Mouse (Mus musculus) brown adipose tissue, adult 24 weeks (tissue): ENCODE measurements at regions not wholly inside any gene's neighbourhood (a gene's known extent, or its start where the extent isn't known, plus 50 kb on each side); places are given as distances from the start of the nearest gene placed in this dataset.

Source experiments
- H3K27ac ChIP-seq: fragments of 200-500 bp; replicated peaks from 2 replicates; pipeline ENCODE4 v1.5.1; 2012; ENCODE audit warnings: low read depth, mild to moderate bottlenecking, low read length
- H3K4me1 ChIP-seq: fragments of 200-500 bp; 2 replicates; pipeline ENCODE4 v1.6.1; 2012; ENCODE audit warnings: low read length, mixed read lengths; ENCODE audit not compliant: control insufficient read depth, insufficient read depth, insufficient read length
- H3K4me3 ChIP-seq: fragments of 200-500 bp; 2 replicates; pipeline ENCODE4 v1.5.1; 2012; ENCODE audit warnings: low read depth, mild to moderate bottlenecking, low read length, moderate library complexity; ENCODE audit not compliant: insufficient read depth

DNA sequence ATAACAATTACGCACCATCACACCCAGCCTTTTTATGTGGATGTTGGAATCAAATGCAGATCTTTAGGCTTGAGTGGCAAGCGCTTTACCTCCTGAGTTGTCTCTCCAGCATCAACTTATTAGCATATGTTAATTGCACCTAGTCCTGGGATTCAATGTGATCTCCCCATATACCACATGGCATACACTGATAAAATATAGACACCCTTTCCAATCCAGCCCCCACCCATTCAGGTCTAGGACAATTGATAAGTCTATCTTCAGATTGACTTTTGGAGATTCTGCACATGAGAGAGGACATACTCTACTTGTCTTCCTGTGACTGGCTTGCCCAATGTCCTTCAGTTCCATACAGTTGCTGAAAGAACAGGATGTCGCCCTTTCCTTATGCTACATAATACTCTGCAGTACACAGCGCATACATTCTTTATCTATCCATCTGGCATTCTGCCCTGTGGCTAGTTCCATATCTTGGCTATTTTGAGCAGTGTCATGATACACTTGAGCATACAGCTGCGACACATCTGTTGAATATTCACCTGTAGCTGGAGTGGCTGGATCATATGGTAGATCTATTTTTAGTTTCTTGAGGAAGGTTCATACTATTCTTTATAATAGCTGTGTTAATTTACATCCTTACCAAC is 120.3 kb downstream of the Gsdmc2 start:
- Histone ChIP-seq H3K27ac (no peak overlapping the region), H3K4me3 (no peak overlapping the region), H3K4me1 (no peaks in the 10 kb centered on the region)

- H3K27ac ChIP-seq = no peak overlapping the region
- no peak overlapping the region for H3K4me3 ChIP-seq
- H3K4me1 ChIP-seq = no peaks in the 10 kb centered on the region
These were observed 122.0 kb downstream of the Gsdmc2 start for GRCm38 (mm10) chr15:63722991-63723390.

DNA sequence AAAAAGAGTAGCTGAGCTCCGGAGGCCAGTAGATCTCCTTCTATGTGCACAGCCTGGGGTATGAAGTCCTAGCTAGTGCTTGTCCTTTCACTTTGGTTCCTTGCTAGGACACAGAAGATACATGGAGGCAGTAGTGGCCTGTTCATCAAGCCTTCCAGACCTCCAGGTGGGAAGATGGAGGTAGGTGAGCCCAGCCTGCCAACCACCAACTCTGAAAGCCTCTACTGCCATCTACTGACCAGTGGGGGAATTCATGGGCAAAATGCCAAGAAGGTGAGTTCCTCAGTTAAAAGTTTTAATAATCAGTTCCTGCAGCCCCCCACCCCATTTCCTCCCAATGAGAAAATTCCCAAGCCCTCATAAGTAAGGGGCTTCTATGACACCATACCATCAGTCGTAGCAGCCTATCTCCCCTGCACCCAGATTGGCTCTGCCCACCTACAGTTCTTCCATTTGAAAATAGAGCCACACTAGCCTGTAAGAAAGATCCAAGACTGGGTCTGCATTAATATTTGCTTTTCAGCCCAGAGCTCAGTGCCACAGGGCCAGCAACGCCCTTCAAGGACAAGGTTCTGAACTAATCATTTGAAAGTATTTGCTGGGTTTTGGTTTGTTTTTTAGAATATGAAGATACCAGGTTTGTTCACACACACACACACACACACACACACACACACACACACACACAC is 123.2 kb downstream of the Gsdmc2 start:
- Histone ChIP-seq H3K4me3 (no peak overlapping the region), H3K27ac (no peak overlapping the region), H3K4me1 (no peaks in the 10 kb centered on the region)

- Histone ChIP-seq H3K4me1 (no peaks in the 10 kb centered on the region), H3K4me3 (no peak overlapping the region), H3K27ac (no peak overlapping the region)
These were observed 127.2 kb downstream of the Gsdmc2 start for GRCm38 (mm10) chr15:63717812-63718211.

DNA sequence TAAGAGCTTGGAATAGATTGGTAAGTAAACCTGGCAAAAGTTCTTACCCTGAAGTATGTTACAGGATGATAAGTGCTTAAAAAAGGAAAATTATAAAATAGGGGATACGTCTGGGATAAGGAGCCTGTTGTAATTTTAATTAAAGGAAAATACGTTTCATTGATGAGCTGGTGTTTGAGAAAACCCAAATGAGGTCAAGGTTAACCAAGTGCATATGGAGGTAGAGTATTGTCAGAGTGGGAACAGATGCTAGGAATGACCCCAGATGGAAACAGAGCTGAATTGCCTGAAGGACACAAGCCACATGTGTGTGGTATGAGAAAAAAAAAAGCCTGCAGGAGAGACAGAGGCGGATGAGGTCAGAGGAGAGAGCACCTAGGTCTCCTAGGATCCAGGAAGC is 131.3 kb downstream of the Gsdmc2 start:
- Histone ChIP-seq H3K4me1 (no peaks in the 10 kb centered on the region), H3K27ac (no peak overlapping the region), H3K4me3 (no peak overlapping the region)

DNA sequence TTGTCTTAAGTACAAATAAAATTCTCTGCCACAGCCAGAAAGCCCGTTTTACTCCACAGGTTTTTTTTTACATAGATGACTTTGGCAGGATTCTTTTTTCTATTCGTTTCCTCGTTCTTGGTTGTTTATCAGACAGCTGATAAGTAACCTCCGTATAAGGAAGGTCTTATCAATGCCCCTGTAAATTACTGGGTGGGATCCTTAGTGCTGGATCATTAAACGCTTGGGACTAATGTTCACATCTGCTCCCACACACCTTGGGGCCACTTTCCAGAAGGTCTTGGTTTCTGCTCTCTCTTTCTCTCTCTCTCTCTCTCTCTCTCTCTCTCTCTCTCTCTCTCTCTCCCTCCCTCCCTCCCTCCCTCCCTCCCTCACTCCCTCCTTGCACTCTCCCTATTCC is 134.6 kb downstream of the Gsdmc2 start:
- no peaks in the 10 kb centered on the region for H3K4me1 ChIP-seq
- H3K4me3 ChIP-seq = no peak overlapping the region
- no peak overlapping the region for H3K27ac ChIP-seq

DNA sequence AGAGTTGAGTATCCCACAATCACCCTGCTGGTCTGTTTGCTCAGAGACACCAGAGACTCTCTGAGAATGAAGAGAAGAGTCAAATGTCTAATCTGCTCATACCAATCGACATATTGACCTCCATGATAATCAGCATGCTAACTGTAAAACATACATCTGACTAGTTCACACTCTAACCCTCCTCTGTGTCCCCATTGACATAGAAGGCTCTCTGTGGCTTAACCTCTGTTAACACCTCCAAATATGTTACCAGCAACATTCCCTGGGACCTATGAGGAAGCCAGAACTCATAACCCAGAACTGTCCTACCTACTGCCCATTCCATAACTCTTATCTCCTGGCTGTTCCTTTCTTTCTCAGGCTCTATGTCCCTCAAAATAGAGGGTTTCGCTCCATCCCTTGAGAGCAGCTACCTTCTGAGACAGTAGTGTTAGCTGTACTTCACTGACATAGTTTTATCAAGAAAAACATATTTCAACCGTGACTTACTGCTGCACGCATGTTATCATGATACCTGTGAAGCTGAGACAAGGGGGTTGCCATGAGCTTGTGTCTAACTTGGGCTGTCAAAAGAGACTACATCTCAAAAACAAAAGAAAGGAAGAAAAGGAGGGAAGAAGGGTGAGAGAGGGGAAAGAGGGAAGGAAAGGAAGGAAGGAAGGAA is 135.6 kb downstream of the Gsdmc2 start:
- Histone ChIP-seq H3K4me1 (no peaks in the 10 kb centered on the region), H3K4me3 (no peak overlapping the region), H3K27ac (no peak overlapping the region)

DNA sequence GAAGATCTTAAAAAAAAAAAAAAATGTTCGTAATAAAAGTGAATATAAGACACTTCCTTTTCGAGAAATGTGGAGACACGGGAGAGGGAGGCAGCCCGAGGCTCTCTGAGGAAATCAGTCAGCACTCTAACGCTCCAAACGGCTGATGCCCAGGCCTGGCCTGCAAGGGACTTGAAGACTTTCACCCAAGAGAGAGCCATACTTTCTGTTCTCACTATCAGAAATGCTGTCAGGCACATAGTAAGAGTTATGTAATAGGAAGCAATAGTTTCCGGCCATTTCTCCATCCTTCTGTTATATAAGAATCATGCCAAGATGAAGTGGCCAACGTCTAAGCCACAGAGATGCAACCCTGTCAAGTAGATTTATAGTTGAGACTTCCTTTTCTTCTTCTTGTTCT is 140.3 kb downstream of the Gsdmc2 start:
- H3K4me3 ChIP-seq = no peak overlapping the region
- no peak overlapping the region for H3K27ac ChIP-seq
- no peaks in the 10 kb centered on the region for H3K4me1 ChIP-seq

- H3K27ac ChIP-seq = no peak overlapping the region
- H3K4me3 ChIP-seq = no peak overlapping the region
These were observed 147.1 kb downstream of the Gsdmc2 start for GRCm38 (mm10) chr15:63697831-63698230.

DNA sequence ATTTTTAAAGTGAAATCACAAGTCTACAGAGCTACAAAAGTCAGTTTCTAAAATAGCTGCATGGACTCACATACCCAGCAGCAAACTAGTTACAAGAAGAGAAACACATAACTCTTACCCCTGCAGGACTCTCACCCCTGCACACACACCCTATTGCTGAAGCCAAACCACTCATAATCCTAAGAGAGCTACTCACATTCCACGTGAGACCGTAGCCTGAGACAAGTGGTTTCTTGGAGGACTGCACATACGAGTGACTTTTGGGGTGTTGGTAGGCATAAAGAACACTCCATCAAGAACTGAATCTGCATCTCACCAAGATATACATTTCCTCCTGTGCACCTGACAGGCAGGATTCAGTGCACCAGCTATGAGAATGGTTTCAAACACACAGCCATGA is 150.8 kb downstream of the Gsdmc2 start:
- no peaks in the 10 kb centered on the region for H3K4me1 ChIP-seq
- no peak overlapping the region for H3K4me3 ChIP-seq
- H3K27ac ChIP-seq = no peak overlapping the region

More at GRCm38 (mm10) chr15:63697831-63698230, 147.1 kb downstream of the Gsdmc2 start:
- H3K4me1 ChIP-seq = no peaks in the 10 kb centered on the region

GRCm38 (mm10) chr15:63693561-63693960 is 151.4 kb downstream of the Gsdmc2 start:
- H3K27ac ChIP-seq = no peak overlapping the region
- H3K4me1 ChIP-seq = no peaks in the 10 kb centered on the region
- H3K4me3 ChIP-seq = no peak overlapping the region

DNA sequence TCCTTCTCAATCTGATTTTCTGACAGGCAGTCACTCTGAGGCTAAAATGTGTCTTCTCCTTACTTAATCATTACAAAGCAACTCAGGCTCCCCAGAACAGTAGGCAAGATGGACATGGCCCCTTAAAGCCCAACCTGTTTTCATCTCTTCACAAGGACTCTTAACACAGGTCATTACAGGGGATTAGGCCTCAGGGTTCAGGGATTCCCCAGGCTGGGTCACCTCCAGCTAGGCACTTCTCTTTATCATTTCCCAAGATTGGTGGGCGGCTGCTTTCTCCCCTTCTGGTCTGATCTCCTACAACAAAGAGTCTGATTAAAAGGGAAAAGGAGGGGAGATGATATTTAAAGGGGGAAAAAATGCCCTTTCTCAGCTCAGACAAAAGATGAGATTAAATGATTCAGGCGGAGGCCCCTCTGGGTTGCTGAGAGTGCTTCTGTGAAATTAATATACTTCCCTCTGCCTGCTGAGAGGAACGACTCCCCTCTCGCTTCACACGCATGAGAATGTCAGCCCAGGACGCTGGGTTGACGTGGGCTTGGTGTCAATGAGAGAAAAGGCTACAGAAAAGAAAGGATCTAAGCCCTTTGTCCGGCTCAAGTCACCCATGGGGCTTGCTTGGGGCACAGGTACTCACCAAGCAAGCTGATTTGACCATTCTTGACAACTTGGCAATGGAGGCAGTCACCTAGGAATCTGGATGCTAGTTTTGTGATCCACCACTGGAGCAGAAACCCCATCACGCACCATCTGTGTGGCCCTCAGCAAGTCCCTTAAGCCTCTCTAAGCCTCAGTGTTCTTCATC is 152.3 kb downstream of the Gsdmc2 start:
- no peak overlapping the region for H3K4me3 ChIP-seq
- H3K4me1 ChIP-seq = no peaks in the 10 kb centered on the region
- no peak overlapping the region for H3K27ac ChIP-seq

GRCm38 (mm10) chr15:63689788-63690575 is 155.0 kb downstream of the Gsdmc2 start:
- no peaks in the 10 kb centered on the region for H3K4me1 ChIP-seq
- H3K4me3 ChIP-seq = no peak overlapping the region
- no peak overlapping the region for H3K27ac ChIP-seq

DNA sequence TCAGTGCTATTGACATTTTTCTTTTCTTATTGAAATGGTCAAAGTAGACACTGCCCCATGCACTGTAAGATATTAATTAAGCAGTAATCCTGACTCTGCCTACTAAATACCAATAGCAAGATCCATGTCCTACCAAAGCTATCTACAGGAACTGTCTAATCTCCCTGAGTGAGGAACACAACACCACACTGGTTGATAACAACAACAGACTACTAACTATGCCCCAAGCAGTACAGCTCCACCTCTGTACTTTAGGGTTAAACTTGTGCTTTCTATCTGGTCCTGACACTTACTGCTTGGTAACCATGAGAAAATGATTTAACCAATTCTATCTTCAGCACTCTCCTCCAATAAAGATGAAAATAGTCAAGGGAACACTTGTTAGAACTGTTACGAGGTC is 157.1 kb downstream of the Gsdmc2 start:
- Histone ChIP-seq H3K27ac (no peak overlapping the region), H3K4me3 (no peak overlapping the region), H3K4me1 (no peaks in the 10 kb centered on the region)
